In the genomic region with DNA sequence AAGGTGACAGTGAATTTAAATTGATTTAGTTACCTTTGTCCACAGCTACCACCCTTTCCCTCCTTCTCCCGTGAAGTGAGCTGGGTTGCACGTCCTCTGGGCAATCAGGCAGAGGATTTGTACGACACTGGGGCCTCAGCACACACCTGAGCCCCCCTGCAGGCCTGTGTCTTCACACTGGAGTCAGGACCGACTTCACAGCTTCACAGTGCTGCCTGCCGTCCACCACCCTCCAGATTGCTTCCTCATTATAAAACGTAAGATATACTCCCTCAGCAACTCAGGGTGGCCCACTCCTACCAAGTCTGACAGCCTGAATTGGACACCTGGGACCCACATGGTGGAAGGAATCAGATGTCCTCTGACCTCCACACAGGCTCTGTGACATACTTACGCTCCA, we compare ENCODE assay signal across 1 mouse cellular context.
TF ChIP-seq lines count a peak whose summit lies in the region.

No protein-coding gene starts in this region.

TF ChIP-seq in CH12.LX, 34 proteins besides CTCF, POLR2A, EP300 and RAD21:
- no peak for TF ChIP-seq JUND (conservative IDR thresholded peaks at IDR 0.05; ENCODE audit: low read depth, low read length)
- TF ChIP-seq CHD2 (IDR thresholded peaks at IDR 0.05; ENCODE audit: low read length): no peak
- TF ChIP-seq IRF4 (IDR thresholded peaks at IDR 0.05; ENCODE audit: low read depth, low read length): no peak
- TF ChIP-seq MAFK (IDR thresholded peaks at IDR 0.05; ENCODE audit: insufficient replicate concordance, low read length): no peak
- TF ChIP-seq HCFC1 (IDR thresholded peaks at IDR 0.05; ENCODE audit: low read depth, low read length): no peak
- no peak for TF ChIP-seq MAX (IDR thresholded peaks at IDR 0.05; ENCODE audit: low read length)
- TF ChIP-seq ELF1 (IDR thresholded peaks at IDR 0.05; ENCODE audit: low read depth, low read length): no peak
- TF ChIP-seq TCF12 (IDR thresholded peaks at IDR 0.05; ENCODE audit: low read depth, low read length): no peak
- TF ChIP-seq USF1 (IDR thresholded peaks at IDR 0.05; ENCODE audit: low read depth, low read length): no peak
- no peak for TF ChIP-seq SIN3A (IDR thresholded peaks at IDR 0.05; ENCODE audit: low read length)
- TF ChIP-seq NRF1 (IDR thresholded peaks at IDR 0.05; ENCODE audit: low read depth, low read length): no peak
- no peak for TF ChIP-seq BHLHE40 (IDR thresholded peaks at IDR 0.05; ENCODE audit: low read depth, low read length)
- no peak for TF ChIP-seq JUN (IDR thresholded peaks at IDR 0.05; ENCODE audit: insufficient read depth, low read depth, low read length)
- TF ChIP-seq ZC3H11A (IDR thresholded peaks at IDR 0.05; ENCODE audit: low read depth, low read length): no peak
- TF ChIP-seq POLR2AphosphoS2 (IDR thresholded peaks at IDR 0.05; ENCODE audit: low read depth, low read length): no peak
- no peak for TF ChIP-seq PAX5 (IDR thresholded peaks at IDR 0.05; ENCODE audit: low read length)
- no peak for TF ChIP-seq UBTF (IDR thresholded peaks at IDR 0.05; ENCODE audit: low read depth, low read length)
